Comparison of ENCODE assay signal across 9 mouse cellular contexts in the genomic region with DNA sequence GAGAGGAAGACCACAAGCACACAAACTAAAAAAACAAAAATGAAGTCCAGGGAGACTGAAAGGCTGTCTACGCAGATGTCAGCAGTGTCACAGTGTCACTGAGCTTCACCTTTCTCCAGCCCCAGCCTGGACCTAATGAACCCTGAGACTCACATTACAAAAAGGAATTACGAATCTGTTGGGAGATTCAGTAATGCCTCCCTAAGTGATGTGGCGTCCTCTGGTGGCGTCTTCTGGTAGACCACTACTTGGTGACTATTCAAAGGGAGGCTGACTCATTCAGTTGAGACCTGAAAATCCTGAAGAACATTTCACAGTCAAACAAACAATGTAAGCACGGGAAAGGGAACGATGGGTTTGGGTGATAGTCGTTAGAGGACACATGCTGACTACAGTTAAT. TPM values are rescaled to one million over a fixed set of nuclear protein-coding genes. Genes with fewer than 3 reads are reported as not detected.
DNase-seq lines count a peak whose midpoint lies in the region; ATAC-seq and TF ChIP-seq lines count a peak whose summit lies in the region.
"Had no signal": no experiment of that assay in that cellular context is flagged by ENCODE, and none has a peak within 500 bp of the region (broad histone marks: within the 10 kb centered on the region; RNA-seq: fewer than 3 reads in every experiment).

No protein-coding gene starts in this region.

- TF ChIP-seq POLR2A in thymus, adult 2 months (IDR thresholded peaks at IDR 0.05; ENCODE audit: control insufficient read depth, extremely low read depth, insufficient read depth, low read length, poor library complexity) = no peak
- no peak for TF ChIP-seq POLR2A in small intestine, adult 2 months (IDR thresholded peaks at IDR 0.05; ENCODE audit: low read depth, low read length)

- no peaks in the 10 kb centered on the region; the same call in 1 of the 2 replicates for H3K27me3 ChIP-seq in thymus, adult 2 months (ENCODE audit: control insufficient read depth, insufficient read depth, low read length)
- peaks cover 17% of the 10 kb centered on the region for H3K27me3 ChIP-seq in small intestine, adult 2 months (ENCODE audit: control insufficient read depth, insufficient read depth, low read length)

- H3K4me1 ChIP-seq in thymus, adult 2 months (replicated peaks; ENCODE audit: control insufficient read depth, insufficient read depth, low read length) = no peaks in the 10 kb centered on the region
- H3K4me1 ChIP-seq in small intestine, adult 2 months (ENCODE audit: control insufficient read depth, insufficient read depth, insufficient read length, low read length) = no peaks in the 10 kb centered on the region; the same call in 1 of the 2 replicates

- H3K36me3 ChIP-seq in thymus, adult 2 months (ENCODE audit: control insufficient read depth, insufficient read depth, low read length) = no peaks in the 10 kb centered on the region
- H3K36me3 ChIP-seq in small intestine, adult 2 months (ENCODE audit: control insufficient read depth, insufficient read depth, low read length) = no peaks in the 10 kb centered on the region
- H3K36me3 ChIP-seq: neural tube, embryonic 12.5 days had no signal

- DNase-seq in thymus, postnatal 0 days (ENCODE audit: low spot score) = peak; percentile 13
- no peak for DNase-seq in thymus, adult 2 months
- DNase-seq in brain, adult 2 months (ENCODE audit: low read depth, low spot score) = peak; percentile 90
- DNase-seq in frontal cortex, postnatal 10 days (ENCODE audit: low spot score in 2 of 2) = peak; percentile 63 to 85
- DNase-seq in large intestine, adult 2 months (ENCODE audit: low read depth, low spot score) = peak; percentile 56
- peak; percentile 58 to 64 for DNase-seq in lung, adult 18-20 months

- 13% methylated on average over 7 of the region's 7 CpGs for WGBS in thymus, adult 2 months
- WGBS in large intestine, adult 2 months = 6% methylated on average over 7 of the region's 7 CpGs
- 11% methylated on average over 7 of the region's 7 CpGs for WGBS in small intestine, adult 2 months

- no peak for TF ChIP-seq CTCF in thymus, adult 2 months (IDR thresholded peaks at IDR 0.05; ENCODE audit: borderline replicate concordance, control insufficient read depth, extremely low read depth, insufficient read depth, low read length, poor library complexity)
- TF ChIP-seq CTCF in small intestine, adult 2 months (IDR thresholded peaks at IDR 0.05; ENCODE audit: extremely low read depth, insufficient read length, insufficient replicate concordance, low read depth, low read length) = peak; percentile 21; the same call in 1 of the 2 replicates

- no peak overlapping the region for H3K27ac ChIP-seq in thymus, adult 2 months (ENCODE audit: control insufficient read depth, insufficient read depth, low read length)
- no peak overlapping the region for H3K27ac ChIP-seq in small intestine, adult 2 months (ENCODE audit: insufficient read depth, low read depth, low read length)
- H3K27ac ChIP-seq: neural tube, embryonic 12.5 days had no signal

- ATAC-seq in megakaryocyte progenitor cell, adult 5-6 weeks (replicated peaks; ENCODE audit: poor library complexity) = no peak

- no peak overlapping the region for H3K4me3 ChIP-seq in thymus, adult 2 months (ENCODE audit: control insufficient read depth, insufficient read depth, low read length)
- H3K4me3 ChIP-seq in small intestine, adult 2 months (ENCODE audit: low read depth, low read length) = no peak overlapping the region
- H3K4me3 ChIP-seq: neural tube, embryonic 12.5 days had no signal

RNA-seq across cellular contexts. Expression of gene Kcnma1, which starts 6.0 kb away (rescaled TPM):
- polyA plus RNA-seq in thymus, postnatal 0 days (2015; fragmentation: Nextera tagmentation; extraction: Ambion mirVana) = 2.4 TPM in 2 replicates
- 4.9 and 5.1 TPM in 2 replicates for polyA plus RNA-seq in thymus, adult 2 months (2012; rRNA removed)
- 3.6 and 6.1 TPM in 2 replicates for polyA plus RNA-seq in large intestine, adult 2 months (2012; rRNA removed)
- 2.9 and 3.5 TPM in 2 replicates for polyA plus RNA-seq in small intestine, adult 2 months (2012; rRNA removed)
- not detected in 2 replicates for total RNA-seq in megakaryocyte progenitor cell, adult 5-6 weeks (2015)
- not detected in 2 replicates for total RNA-seq in megakaryocyte progenitor cell, adult 5-6 weeks (2017)
